Mouse (Mus musculus) lung, postnatal 0 days (tissue): ENCODE measurements at regions not wholly inside any gene's neighbourhood (a gene's known extent, or its start where the extent isn't known, plus 50 kb on each side); places are given as distances from the start of the nearest gene placed in this dataset.

Experiments
- CTCF ChIP-seq: IDR thresholded peaks from 2 replicates; pipeline ENCODE4 v1.5.1; 2016; ENCODE audit warnings: antibody characterized with exemption, mild to moderate bottlenecking
- EP300 ChIP-seq: IDR thresholded peaks from 2 replicates; pipeline ENCODE4 v1.6.1; 2016; ENCODE audit warnings: antibody characterized with exemption, mild to moderate bottlenecking, control low read depth

DNA sequence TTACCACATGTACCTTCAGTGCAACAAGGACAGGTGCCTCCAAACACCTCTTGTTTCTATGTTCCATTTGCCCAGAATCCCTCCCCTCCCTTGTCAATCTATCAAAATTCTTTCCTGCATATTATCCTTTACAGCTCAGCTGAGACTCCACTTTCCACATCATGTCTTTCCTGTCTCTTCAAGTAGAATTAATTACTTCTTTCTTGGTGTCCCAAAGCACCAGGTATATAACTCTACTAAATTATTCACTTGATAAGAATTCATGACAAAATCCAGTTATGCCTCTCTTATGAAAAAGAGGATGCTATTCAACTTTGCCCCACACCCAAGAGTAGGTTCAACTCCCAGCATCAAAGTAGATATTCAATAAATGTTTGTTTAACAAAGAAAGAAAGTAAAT, 228.4 kb upstream of the Smc2 start:
- TF ChIP-seq CTCF (no peak), EP300 (no peak)
